Mouse (Mus musculus) CD4-positive, CD25-positive, alpha-beta regulatory T cell, adult 4 months (primary cell): ENCODE measurements around the gene Cars2. TPM values are rescaled to one million over a fixed set of nuclear protein-coding genes. Genes with fewer than 3 reads are reported as not detected.
"Not testable (repeated sequence)": the region's sequence is repeated elsewhere in the genome, so short reads cannot be mapped to it uniquely, and the experiment has no call there.

Source experiments
- ATAC-seq: one replicate; pipeline ENCODE4 v1.8.0; 2017
- polyA plus RNA-seq, 2 experiments: library from polyadenylated mRNA; unstranded; fragments of 100-300 nt; shearing (Covaris generic); gene quantifications; one replicate each; pipeline ENCODE4 v1.2.1; 2017

Cars2 gene
- 10 to 100 TPM; 11.8 to 14.4 TPM for polyA plus RNA-seq

DNA sequence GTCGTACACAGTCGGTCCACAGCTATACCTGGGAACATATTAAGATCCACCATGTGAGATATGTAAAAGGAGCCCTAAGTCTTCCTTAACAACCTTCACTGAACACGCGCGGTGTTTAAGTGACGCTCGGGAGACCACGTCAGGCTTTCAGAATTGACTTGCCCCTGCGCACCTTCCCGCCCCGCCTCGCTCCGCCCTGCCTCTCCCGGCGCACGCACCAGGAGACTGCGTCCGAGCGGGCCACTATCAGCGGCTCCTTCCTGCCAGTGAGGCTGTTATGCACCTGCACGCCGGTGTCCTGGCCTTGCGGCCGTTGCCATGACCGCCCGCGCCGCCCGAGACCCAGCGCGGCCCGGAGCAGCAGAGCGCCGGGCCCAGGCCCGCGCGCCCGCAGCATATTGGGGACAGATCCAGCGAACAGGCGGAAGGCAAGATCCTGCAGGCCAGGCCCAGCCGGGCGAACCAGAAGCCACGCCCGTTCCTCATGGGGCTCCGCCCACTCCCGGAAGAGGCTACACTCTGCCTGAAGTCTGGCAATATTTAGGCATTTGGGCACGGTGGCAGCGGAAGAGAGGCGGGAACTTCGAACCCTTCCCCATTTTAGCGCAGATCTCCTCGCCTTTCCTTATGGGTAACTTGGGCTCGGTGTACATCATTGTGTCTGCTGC lies at the start of gene Cars2:
Cars2 (minus strand) TSS at position 503 of the 668 bp plus-strand sequence.
- ATAC-seq = peak; percentile 75

- no peak for ATAC-seq
Measured at GRCm38 (mm10) chr8:11593222-11593884, 42.8 kb upstream of the Cars2 start.

DNA sequence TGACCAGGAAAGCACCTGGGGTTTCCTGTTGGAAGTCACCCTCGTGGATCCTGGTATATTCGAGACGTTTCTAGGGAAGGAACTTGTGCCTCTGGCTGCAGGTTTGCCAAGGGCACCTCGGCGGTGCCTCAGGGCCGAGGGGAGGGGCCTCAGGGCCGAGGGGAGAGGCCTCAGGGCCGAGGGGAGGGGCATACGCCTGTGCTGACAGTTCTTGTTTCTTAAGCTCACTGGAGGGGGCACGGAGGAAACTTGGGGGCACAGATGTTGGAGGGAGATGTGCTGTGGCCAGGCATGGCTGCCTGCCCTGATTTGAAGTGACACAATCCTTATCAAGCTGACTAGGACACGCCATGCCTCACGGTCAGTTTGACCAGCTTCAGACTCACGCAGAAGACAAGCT lies 41.7 kb upstream of the Cars2 start:
- no peak for ATAC-seq

GRCm38 (mm10) chr8:11591837-11592236 lies 41.3 kb upstream of the Cars2 start:
- ATAC-seq = no peak

- no peak for ATAC-seq
Measured at GRCm38 (mm10) chr8:11586374-11586745, 35.8 kb upstream of the Cars2 start.

DNA sequence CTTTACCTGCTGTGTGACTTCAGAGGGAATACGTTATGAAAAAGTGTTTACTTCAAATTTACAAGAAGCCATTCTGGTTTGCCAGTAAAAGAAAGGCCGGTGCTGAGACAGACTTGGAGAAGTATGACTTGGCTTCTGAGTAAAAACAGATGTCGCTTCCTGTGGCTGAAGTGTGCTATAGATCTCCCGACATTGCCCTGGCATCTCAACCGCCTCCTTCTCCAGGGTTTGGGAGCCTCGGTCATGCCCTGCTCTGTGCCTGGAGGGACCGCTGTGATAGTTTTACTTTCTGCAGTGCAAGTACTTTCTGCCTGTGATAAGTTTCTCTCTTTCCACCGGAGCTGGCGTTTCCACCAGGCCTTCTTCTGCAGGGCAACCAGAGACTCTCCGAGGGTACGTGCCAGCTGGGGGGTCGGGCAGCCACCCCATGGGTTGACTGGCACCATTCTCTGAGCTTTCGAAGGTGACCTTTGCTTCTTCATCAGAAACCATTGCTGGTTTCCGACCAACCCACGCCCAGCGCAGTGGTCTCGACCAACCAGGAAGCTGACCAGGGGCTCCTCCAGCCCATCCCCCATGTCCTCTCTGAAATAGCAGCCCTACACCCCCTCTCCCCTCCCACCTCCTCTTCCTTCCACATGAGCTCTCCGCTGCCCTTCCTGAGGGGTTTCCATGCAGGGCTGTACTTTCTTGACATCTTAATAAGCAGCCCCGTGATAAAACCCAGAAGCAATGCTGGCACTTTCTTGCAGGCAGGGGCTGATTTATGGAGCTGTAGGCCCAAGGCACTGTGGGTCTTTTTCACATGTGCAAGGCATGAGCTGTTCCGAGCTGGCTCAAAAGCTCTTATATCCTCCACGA lies 35.2 kb upstream of the Cars2 start:
- no peak for ATAC-seq

- ATAC-seq = no peak
Measured at GRCm38 (mm10) chr8:11575604-11576384, 25.2 kb upstream of the Cars2 start.

- ATAC-seq = no peak
Measured at GRCm38 (mm10) chr8:11574911-11575603, 24.5 kb upstream of the Cars2 start.

DNA sequence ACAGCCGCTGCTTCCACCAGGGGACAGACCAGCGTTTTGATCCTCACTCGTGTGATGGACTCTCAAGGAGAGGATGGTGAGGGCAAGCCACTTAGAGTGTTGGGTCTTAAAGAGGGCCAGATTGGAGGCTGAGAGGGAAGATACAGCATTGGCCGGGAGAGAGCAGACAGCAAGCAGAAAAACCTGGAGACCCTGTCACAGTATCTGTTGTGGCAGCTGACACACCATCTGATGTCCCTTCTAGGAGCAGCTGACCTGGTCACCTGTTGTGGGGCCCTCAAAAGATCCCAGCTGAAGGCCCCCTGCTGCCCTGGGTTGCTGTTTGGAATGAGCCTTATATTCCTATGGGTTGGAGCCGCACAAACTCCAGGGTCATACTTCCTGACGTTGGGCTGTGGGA lies 21.8 kb upstream of the Cars2 start:
- no peak for ATAC-seq

DNA sequence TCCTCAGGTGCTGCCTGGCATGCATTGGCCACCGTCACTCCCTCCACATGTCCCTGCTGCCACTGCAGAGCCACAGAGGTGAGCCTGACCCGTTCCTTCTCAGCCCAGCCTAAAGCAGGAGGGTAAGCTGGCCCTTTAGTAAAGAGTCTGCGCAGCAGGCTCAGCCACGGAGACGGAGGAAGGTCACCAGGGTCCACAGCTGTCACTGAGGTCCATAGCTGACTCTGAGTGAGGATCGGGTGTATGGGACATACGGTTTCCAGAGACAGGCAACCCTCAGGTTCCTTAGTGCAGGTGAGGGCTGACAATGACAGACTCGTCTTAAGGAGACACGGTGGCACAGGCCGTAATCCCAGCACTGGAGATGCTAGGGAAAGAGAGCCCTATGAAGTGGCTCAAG lies 21.4 kb upstream of the Cars2 start:
- ATAC-seq = no peak

GRCm38 (mm10) chr8:11570742-11571141 lies 20.2 kb upstream of the Cars2 start:
- no peak for ATAC-seq

DNA sequence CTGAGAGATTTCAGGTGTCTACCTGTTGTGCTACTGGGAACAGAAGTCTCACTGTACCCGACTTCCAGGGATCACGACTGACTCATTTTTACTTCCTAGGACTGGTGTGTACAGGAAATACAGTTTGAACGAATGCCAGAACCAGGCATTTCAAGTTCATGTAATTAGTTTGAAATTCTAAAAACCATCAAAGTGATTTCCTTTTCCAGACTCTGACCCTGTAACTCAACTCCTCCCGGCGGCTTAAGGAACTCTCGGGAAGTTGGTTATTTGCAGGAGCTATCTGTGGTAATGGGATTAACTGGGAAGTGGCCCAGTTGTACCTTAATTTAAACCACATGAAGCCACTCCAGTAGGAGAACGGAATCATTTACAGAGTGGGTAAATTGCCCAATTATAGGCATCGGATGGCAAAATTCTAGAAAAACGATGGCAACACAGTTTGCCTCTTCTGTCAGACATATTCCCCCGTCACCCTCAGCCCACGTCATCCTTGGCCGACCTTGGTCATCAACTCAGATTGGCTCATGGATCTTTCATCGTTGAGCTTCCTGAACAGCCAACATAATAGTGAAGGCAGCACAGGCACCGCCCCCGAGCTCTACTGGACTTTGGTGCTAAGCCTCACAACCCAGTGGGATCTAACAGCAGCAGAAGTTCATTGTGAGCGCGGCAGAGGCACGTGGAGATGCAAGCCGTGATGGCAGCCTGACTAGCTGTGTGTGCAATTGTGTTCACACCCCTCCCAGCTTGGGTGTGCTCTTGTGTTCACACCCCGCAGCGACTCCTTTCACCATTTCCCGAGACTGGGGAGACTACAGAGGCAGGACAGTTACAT lies 18.9 kb upstream of the Cars2 start:
- no peak for ATAC-seq

GRCm38 (mm10) chr8:11568193-11568592 lies 17.6 kb upstream of the Cars2 start:
- ATAC-seq = not testable (repeated sequence)

DNA sequence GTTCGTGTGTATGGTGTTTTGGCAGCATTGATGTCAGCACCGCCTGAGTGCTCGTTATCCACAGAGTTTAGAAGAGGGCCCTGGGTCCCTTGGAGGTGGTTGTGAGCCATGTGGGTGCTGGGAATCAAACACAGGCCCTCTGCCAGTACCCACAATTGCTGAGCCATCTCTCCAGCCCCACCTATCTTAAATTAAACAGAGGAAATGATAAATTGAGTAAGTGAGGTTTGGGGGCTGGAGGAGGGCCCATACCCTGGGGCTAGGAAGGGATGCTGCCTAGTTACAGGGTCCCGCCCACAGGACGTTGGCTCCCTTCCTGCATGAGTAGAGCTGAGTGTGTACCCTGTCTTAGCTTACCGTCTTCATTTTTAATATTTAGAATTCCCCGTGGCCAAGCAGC lies 14.1 kb upstream of the Cars2 start:
- ATAC-seq = no peak

DNA sequence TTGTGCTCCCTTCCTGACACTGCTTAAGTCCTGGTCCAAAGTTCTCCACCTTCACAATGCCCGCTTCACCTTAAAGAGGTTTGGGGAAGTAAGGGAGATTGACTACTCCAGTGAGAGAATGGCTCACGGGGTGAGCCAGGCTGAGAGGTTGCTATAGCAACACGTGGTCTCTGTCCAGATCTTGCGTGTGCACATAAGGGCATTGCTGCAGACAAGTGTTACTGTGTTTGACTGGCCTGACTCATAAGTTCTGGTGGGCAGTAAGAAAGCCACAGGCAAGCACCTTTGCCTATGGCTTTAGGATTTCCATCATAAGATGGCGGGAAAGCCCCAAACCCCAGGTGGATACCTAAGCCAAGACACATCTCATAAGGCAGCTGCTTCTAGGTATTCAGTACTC lies 13.7 kb upstream of the Cars2 start:
- no peak for ATAC-seq

- no peak for ATAC-seq
Measured at GRCm38 (mm10) chr8:11560220-11560619, 9.6 kb upstream of the Cars2 start.

DNA sequence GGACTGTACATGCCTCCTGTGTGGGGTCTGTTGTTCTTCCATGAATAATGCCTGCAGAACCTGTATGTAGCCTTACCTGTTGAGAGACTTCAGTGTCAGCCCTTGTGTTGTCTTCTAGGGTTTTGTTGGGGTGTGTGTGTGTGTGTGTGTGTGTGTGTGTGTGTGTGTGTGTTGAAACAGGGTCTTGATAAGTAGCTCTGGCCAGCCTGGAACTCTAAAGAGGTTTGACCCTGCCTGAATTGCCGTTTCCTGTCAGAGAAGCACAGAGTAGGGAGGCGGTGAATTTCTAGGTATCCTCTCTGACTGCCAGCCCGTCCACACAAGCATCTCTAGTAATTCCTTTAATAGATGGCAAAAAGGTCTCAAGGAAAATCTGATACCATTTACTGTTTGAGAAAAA lies 8.9 kb upstream of the Cars2 start:
- no peak for ATAC-seq

- peak; percentile 61 for ATAC-seq
Measured at GRCm38 (mm10) chr8:11557768-11558629, 7.4 kb upstream of the Cars2 start.

DNA sequence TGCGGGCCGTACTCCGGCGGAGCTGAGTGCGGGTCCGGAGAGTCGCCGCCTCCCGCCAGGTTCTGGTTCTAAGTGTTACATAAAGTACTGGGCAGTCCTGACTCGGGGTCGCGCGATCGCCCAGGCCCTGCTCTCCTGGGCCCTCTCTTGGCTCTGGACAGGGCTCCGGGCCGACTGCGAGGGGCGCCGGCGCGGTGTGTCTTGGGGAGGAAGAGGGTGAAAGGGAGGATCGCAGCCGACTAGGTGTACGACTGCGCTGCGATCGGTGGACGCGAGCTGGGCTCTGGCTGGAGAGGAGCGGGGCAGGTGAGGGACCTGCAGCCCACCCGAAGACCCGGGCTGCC lies 6.8 kb upstream of the Cars2 start:
- ATAC-seq = no peak

DNA sequence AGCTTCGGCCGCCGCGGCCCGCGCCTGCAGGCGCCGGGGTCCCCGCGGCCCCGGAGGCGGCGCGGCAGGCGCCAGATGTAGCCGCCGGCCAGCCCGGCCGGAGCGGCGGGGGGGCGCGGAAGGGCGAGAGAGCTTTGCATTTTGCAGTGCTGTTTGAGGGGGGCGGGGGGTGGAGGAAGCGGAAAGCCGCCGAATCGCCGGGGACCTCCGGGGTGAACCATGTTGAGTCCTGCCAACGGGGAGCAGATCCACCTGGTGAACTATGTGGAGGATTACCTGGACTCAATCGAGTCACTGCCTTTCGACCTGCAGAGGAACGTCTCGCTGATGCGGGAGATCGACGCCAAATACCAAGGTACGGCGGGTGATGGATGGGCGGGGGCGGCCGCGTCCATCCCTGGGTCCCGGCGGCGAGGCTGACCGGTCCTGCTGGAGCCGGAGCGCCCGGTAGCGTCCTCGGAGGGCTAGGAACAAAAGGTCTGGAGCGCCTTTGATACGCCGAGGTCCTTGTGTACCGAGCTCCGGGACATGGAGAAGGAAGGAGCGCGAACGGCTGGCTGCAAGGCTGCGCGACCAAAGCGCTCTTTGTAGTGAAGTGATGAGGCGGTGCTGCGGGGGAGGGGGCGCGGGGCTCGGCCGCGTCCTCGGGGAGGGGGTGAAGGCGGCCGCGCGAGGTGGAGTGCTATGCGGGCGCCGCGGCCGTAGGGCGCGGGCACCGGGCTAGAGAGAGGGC lies 6.3 kb upstream of the Cars2 start:
- ATAC-seq = no peak
